Mouse (Mus musculus): ENCODE results near the gene Nudt22. TPM values are rescaled to one million over a fixed set of nuclear protein-coding genes. Genes with fewer than 3 reads are reported as not detected.

Nudt22 gene
- total and polyA plus RNA-seq, 3 experiments, result 16.6 to 23.9 (median 17.8) TPM

DNA sequence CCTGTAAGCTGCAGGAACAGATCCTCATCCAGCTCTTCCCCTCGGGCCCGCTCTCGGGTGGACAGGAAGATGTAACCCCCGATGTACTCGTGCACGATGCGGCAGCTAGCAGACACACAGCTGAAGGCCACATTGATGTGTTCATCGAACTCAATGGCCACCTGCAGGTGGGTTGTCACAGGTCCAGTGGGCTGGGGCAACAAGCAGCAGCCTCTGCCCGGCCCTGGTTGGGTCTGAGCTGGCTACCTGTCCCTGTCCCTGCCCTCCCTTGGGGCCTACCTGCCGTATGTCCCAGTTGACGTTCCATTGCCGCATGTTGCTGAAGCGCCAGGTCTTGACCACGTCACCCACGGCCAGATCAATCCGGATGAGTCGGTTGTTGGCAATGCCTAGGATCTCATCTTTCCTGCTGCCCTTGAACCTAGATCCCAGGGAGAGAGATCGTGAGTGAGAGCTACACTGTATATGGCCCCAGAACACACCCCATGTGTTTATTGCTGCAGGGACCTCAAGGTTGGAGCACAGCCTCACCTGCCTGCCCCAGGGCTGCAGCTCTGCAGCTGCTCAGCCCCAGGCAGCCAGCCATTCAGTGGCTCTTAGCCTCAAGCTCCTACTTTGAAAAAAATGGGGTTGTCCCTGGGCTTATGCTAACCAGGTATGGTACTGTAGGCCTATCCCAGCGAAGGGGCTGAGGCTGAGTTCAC, 3.6 kb upstream of the Nudt22 start:
- ATAC-seq (ENCODE audit: extremely low read depth, insufficient number of reproducible peaks, low FRiP score, poor library complexity, severe bottlenecking) (no peak), DNase-seq (ENCODE audit: low spot score) (no peak)
- no peak for TF ChIP-seq GATA2 (IDR thresholded peaks at IDR 0.05; ENCODE audit: borderline replicate concordance, low read depth, low read length)
- no peak for TF ChIP-seq TAL1 (conservative IDR thresholded peaks at IDR 0.05; ENCODE audit: low read depth, low read length)
- TF ChIP-seq POLR2AphosphoS5 (IDR thresholded peaks at IDR 0.05; ENCODE audit: insufficient replicate concordance, low read depth, low read length), result no peak
- no peaks in the 10 kb centered on the region for H3K9me3 ChIP-seq (replicated peaks)
- H3K27me3 ChIP-seq (ENCODE audit: insufficient read depth, low read length), result no peaks in the 10 kb centered on the region; the same call in 1 of the 2 replicates
- no peak overlapping the region for H3K4me3 ChIP-seq (ENCODE audit: low read depth, low read length)
- peaks cover 33% of the 10 kb centered on the region for H3K4me1 ChIP-seq (ENCODE audit: insufficient read depth, low read depth, low read length)
- H3K36me3 ChIP-seq (replicated peaks), result peaks cover 76% of the 10 kb centered on the region

DNA sequence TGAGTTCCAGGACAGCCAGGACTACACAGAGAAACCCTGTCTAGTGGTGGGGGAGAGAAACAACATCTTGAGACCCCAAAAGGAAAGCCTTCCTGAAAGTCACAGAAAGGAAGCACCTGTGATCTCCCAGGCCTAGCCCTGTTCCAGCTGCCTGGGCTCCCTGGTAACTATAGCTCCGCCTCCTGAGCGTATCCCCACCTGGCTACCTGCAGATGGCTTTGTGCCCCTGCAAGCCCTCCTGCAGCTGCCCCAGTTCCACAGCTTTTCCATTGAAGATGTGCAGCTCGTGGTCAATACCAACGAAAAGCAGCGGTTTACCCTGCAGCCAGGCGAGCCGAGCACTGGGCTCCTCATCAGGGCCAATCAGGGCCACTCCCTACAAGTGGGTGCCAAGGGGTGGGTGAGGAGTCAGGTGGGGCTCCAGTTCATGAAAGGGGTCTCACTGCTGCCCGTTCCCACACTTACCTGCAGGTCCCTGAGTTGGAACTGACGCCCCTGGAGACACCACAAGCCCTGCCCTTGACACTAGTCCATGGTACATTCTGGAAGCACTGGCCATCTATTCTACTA, 1.9 kb upstream of the Nudt22 start:
- TF ChIP-seq POLR2AphosphoS5 (IDR thresholded peaks at IDR 0.05; ENCODE audit: insufficient replicate concordance, low read depth, low read length), result no peak
- TF ChIP-seq CTCF (IDR thresholded peaks at IDR 0.05; ENCODE audit: low read depth, low read length), result no peak
- no peak for TF ChIP-seq GATA2 (IDR thresholded peaks at IDR 0.05; ENCODE audit: borderline replicate concordance, low read depth, low read length)
- TF ChIP-seq GATA1 (IDR thresholded peaks at IDR 0.05; ENCODE audit: borderline replicate concordance, low read length), result no peak
- TF ChIP-seq TAL1 (conservative IDR thresholded peaks at IDR 0.05; ENCODE audit: low read depth, low read length), result no peak
- DNase-seq (ENCODE audit: low spot score), result no peak
- Histone ChIP-seq H3K27me3 (ENCODE audit: insufficient read depth, low read length) (no peaks in the 10 kb centered on the region; the same call in 1 of the 2 replicates), H3K9me3 (replicated peaks) (no peaks in the 10 kb centered on the region), H3K36me3 (replicated peaks) (peaks cover 75% of the 10 kb centered on the region), H3K4me1 (ENCODE audit: insufficient read depth, low read depth, low read length) (peaks cover 50% of the 10 kb centered on the region), H3K4me3 (ENCODE audit: low read depth, low read length) (no peak overlapping the region)
- ATAC-seq (ENCODE audit: extremely low read depth, insufficient number of reproducible peaks, low FRiP score, poor library complexity, severe bottlenecking), result no peak

DNA sequence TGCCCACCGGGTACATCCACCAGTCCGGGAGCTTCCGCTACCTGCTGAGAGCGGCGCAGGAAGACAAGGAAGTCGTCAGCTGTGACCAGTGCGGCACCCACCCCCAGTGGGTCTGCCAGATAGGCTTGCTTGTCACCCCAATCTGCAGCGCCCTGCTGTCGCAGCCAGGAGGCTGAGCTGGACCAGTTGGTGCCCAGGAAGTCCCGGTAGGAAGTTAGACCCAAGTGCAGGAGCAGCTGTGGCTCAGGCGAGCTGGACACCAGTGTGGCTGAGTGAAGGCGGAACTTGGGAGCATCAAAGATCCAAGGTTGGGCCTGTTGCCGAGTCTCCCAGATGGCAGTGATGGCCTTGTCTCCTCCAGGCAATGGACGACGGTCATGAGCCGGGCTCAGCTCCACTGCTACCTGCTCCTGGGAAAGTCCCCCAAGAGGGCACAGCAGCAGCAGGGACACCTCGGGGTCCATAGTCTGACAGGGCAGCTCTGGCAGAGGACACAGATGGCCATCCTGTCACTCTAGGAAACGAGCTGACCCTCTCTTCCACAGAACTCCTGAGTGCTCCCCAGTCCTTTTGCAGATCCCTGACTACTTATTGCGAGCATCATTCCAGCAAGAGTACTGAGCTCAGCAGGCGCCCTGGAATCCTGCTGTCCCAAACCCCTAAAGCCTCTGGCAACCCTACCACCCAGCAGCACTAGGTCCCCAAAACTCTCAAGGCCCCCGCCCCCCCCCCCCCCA, 494 bp downstream of the Nudt22 start:
- Histone ChIP-seq H3K4me1 (ENCODE audit: insufficient read depth, low read depth, low read length) (peaks cover 62% of the 10 kb centered on the region), H3K27me3 (ENCODE audit: insufficient read depth, low read length) (no peaks in the 10 kb centered on the region; the same call in 1 of the 2 replicates), H3K36me3 (replicated peaks) (peaks cover 56% of the 10 kb centered on the region), H3K9me3 (replicated peaks) (no peaks in the 10 kb centered on the region), H3K4me3 (ENCODE audit: low read depth, low read length) (peak overlapping the region; percentile 76)
- TF ChIP-seq GATA1 (IDR thresholded peaks at IDR 0.05; ENCODE audit: borderline replicate concordance, low read length) (no peak), CTCF (IDR thresholded peaks at IDR 0.05; ENCODE audit: low read depth, low read length) (no peak), TAL1 (conservative IDR thresholded peaks at IDR 0.05; ENCODE audit: low read depth, low read length) (no peak; the same call in 1 of the 2 replicates), GATA2 (IDR thresholded peaks at IDR 0.05; ENCODE audit: borderline replicate concordance, low read depth, low read length) (no peak), POLR2AphosphoS5 (IDR thresholded peaks at IDR 0.05; ENCODE audit: insufficient replicate concordance, low read depth, low read length) (no peak)
- DNase-seq (ENCODE audit: low spot score) (peak; percentile 41), ATAC-seq (ENCODE audit: extremely low read depth, insufficient number of reproducible peaks, low FRiP score, poor library complexity, severe bottlenecking) (no peak)

DNA sequence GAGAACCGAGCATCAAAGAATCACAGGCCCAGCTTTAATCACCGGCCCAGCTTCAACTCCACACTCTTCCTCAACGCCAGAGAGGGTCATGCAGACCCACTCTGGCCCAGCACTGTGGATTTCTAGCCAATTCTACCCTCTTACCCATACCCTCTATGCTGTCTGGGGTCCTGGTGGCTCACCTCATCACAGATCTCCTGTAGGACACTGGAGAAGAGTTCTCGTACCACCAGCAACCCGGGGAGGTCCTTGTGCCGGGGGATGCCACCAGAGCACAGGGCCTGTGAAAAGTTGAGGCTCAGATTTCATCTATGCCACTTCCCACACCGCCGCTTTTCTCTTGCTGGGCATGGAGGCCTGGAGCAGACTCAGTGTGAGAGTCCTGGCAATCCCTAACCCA, 1.4 kb downstream of the Nudt22 start:
- Histone ChIP-seq H3K36me3 (replicated peaks) (peaks cover 53% of the 10 kb centered on the region), H3K9me3 (replicated peaks) (no peaks in the 10 kb centered on the region), H3K4me1 (ENCODE audit: insufficient read depth, low read depth, low read length) (peaks cover 68% of the 10 kb centered on the region), H3K4me3 (ENCODE audit: low read depth, low read length) (peak overlapping the region; percentile 76), H3K27me3 (ENCODE audit: insufficient read depth, low read length) (no peaks in the 10 kb centered on the region; the same call in 1 of the 2 replicates)
- ATAC-seq (ENCODE audit: extremely low read depth, insufficient number of reproducible peaks, low FRiP score, poor library complexity, severe bottlenecking) (no peak), DNase-seq (ENCODE audit: low spot score) (no peak)
- TF ChIP-seq CTCF (IDR thresholded peaks at IDR 0.05; ENCODE audit: low read depth, low read length) (no peak), GATA2 (IDR thresholded peaks at IDR 0.05; ENCODE audit: borderline replicate concordance, low read depth, low read length) (no peak)

DNA sequence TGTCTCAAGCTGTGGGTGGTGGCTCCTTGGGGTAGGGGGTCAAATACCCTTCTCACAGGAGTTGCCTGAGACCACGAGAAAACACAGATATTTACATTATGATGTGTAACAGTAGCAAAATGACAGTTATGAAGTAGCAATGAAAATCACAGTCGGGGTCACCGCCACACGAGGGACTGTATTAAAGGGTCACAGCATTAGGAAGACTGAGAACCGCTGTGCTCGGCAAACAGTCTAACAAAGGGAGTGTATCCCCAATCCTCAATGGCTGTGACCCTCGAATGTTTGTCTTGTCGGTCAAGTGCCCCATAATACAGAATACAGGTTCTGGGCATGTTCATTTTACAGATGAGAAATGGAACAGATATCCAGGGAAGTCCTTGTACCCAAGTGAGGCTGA, 1.9 kb downstream of the Nudt22 start:
- no peak for ATAC-seq (ENCODE audit: extremely low read depth, insufficient number of reproducible peaks, low FRiP score, poor library complexity, severe bottlenecking)
- peaks cover 68% of the 10 kb centered on the region for H3K4me1 ChIP-seq (ENCODE audit: insufficient read depth, low read depth, low read length)
- H3K4me3 ChIP-seq (ENCODE audit: low read depth, low read length), result no peak overlapping the region
- DNase-seq (ENCODE audit: low spot score), result no peak
- TF ChIP-seq CTCF (IDR thresholded peaks at IDR 0.05; ENCODE audit: low read depth, low read length) (no peak), TAL1 (conservative IDR thresholded peaks at IDR 0.05; ENCODE audit: low read depth, low read length) (no peak), GATA2 (IDR thresholded peaks at IDR 0.05; ENCODE audit: borderline replicate concordance, low read depth, low read length) (no peak), POLR2AphosphoS5 (IDR thresholded peaks at IDR 0.05; ENCODE audit: insufficient replicate concordance, low read depth, low read length) (no peak), GATA1 (IDR thresholded peaks at IDR 0.05; ENCODE audit: borderline replicate concordance, low read length) (no peak)
- no peaks in the 10 kb centered on the region for H3K9me3 ChIP-seq (replicated peaks)
- peaks cover 53% of the 10 kb centered on the region for H3K36me3 ChIP-seq (replicated peaks)
- H3K27me3 ChIP-seq (ENCODE audit: insufficient read depth, low read length), result no peaks in the 10 kb centered on the region

DNA sequence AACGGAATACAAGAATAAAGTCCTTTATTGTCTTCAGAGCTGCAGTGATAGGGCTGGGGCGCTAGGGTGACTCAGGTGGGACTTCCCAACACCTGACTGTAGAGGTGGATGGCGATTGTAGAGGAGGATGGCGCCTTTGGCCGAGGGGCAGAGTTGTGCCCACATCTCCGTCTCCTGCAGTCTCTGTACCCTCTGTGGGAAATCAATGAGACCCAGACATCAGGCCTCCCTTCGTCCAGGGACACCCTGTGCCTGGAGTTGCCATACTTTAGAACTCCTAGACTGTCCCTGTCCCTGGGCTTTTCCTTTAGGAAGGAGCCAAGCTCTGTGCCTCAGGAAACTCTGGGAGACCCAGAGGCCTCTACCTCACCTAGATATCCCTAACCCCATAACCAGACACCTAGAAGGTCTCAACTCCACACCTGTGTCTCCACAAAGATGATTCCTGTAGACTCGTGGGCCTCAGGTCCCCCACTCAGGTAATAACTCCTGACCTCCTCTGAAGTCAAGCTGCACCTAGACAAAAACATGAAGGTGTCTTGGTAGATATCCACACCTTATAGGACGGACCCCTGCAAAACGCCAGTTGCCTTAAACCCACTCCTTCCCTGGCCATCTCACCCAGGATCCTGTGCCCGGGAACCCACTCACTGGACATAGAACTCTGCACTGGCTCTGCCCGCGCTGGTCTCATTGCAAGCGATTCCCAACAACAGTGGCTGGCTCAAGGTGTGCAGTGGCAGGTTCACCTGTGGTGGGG, 2.7 kb downstream of the Nudt22 start:
- no peaks in the 10 kb centered on the region for H3K9me3 ChIP-seq (replicated peaks)
- no peaks in the 10 kb centered on the region for H3K27me3 ChIP-seq (ENCODE audit: insufficient read depth, low read length)
- DNase-seq (ENCODE audit: low spot score) (no peak), ATAC-seq (ENCODE audit: extremely low read depth, insufficient number of reproducible peaks, low FRiP score, poor library complexity, severe bottlenecking) (no peak)
- TF ChIP-seq POLR2AphosphoS5 (IDR thresholded peaks at IDR 0.05; ENCODE audit: insufficient replicate concordance, low read depth, low read length) (no peak), TAL1 (conservative IDR thresholded peaks at IDR 0.05; ENCODE audit: low read depth, low read length) (no peak), GATA2 (IDR thresholded peaks at IDR 0.05; ENCODE audit: borderline replicate concordance, low read depth, low read length) (no peak), CTCF (IDR thresholded peaks at IDR 0.05; ENCODE audit: low read depth, low read length) (no peak), GATA1 (IDR thresholded peaks at IDR 0.05; ENCODE audit: borderline replicate concordance, low read length) (no peak)
- H3K4me3 ChIP-seq (ENCODE audit: low read depth, low read length), result peak overlapping the region; percentile 77
- H3K4me1 ChIP-seq (ENCODE audit: insufficient read depth, low read depth, low read length), result peaks cover 67% of the 10 kb centered on the region
- peaks cover 48% of the 10 kb centered on the region for H3K36me3 ChIP-seq (replicated peaks)

Measured in G1E (cell line).